Mouse (Mus musculus): ENCODE measurements at regions not wholly inside any gene's neighbourhood (a gene's known extent, or its start where the extent isn't known, plus 50 kb on each side); places are given as distances from the start of the nearest gene placed in this dataset.

- DNase-seq (ENCODE audit: low read depth) = no peak
These were observed 149.8 kb downstream of the Adamts15 start for GRCm38 (mm10) chr9:30772456-30772855.

GRCm38 (mm10) chr9:30770436-30771173 lies 151.6 kb downstream of the Adamts15 start:
- no peak for DNase-seq (ENCODE audit: low read depth)

- no peak for DNase-seq (ENCODE audit: low read depth)
These were observed 152.9 kb downstream of the Adamts15 start for GRCm38 (mm10) chr9:30769435-30769729.

- DNase-seq (ENCODE audit: low read depth) = no peak
These were observed 153.4 kb downstream of the Adamts15 start for GRCm38 (mm10) chr9:30768665-30769434.

GRCm38 (mm10) chr9:30766701-30767100 lies 155.6 kb downstream of the Adamts15 start:
- no peak for DNase-seq (ENCODE audit: low read depth)

- no peak for DNase-seq (ENCODE audit: low read depth)
These were observed 156.1 kb downstream of the Adamts15 start for GRCm38 (mm10) chr9:30766171-30766570.

- DNase-seq (ENCODE audit: low read depth) = no peak
These were observed 157.2 kb downstream of the Adamts15 start for GRCm38 (mm10) chr9:30765017-30765569.

- no peak for DNase-seq (ENCODE audit: low read depth)
These were observed 159.3 kb downstream of the Adamts15 start for GRCm38 (mm10) chr9:30762913-30763312.

GRCm38 (mm10) chr9:30758121-30758520 lies 164.1 kb downstream of the Adamts15 start:
- no peak for DNase-seq (ENCODE audit: low read depth)

- DNase-seq (ENCODE audit: low read depth) = no peak
These were observed 164.8 kb downstream of the Adamts15 start for GRCm38 (mm10) chr9:30757406-30757805.

- DNase-seq (ENCODE audit: low read depth) = no peak
These were observed 165.5 kb downstream of the Adamts15 start for GRCm38 (mm10) chr9:30756796-30757195.

- no peak for DNase-seq (ENCODE audit: low read depth)
These were observed 166.7 kb downstream of the Adamts15 start for GRCm38 (mm10) chr9:30755586-30755985.

- DNase-seq (ENCODE audit: low read depth) = no peak
These were observed 167.4 kb downstream of the Adamts15 start for GRCm38 (mm10) chr9:30754826-30755225.

- no peak for DNase-seq (ENCODE audit: low read depth)
These were observed 178.8 kb downstream of the Adamts15 start for GRCm38 (mm10) chr9:30743471-30743870.

GRCm38 (mm10) chr9:30742471-30743098 lies 179.7 kb downstream of the Adamts15 start:
- no peak for DNase-seq (ENCODE audit: low read depth)

GRCm38 (mm10) chr9:30731687-30732086 lies 190.6 kb downstream of the Adamts15 start:
- no peak for DNase-seq (ENCODE audit: low read depth)

GRCm38 (mm10) chr9:30723364-30724070 lies 198.7 kb downstream of the Adamts15 start:
- no peak for DNase-seq (ENCODE audit: low read depth)

GRCm38 (mm10) chr9:30721861-30722260 lies 200.4 kb downstream of the Adamts15 start:
- DNase-seq (ENCODE audit: low read depth) = no peak

GRCm38 (mm10) chr9:30716421-30717170 lies 205.7 kb downstream of the Adamts15 start:
- DNase-seq (ENCODE audit: low read depth) = no peak

GRCm38 (mm10) chr9:30710131-30710530 lies 212.1 kb downstream of the Adamts15 start:
- DNase-seq (ENCODE audit: low read depth) = no peak

- DNase-seq (ENCODE audit: low read depth) = no peak
These were observed 222.4 kb downstream of the Adamts15 start for GRCm38 (mm10) chr9:30699848-30700247.
